Mouse (Mus musculus): ENCODE results near the gene Neb. TPM values are rescaled to one million over a fixed set of nuclear protein-coding genes. Genes with fewer than 3 reads are reported as not detected.
A peak's percentile ranks its signal among the peaks of the same experiment; 100 is the strongest.

The Neb gene
- total and polyA plus RNA-seq, 3 experiments: 0.12 to 0.70 TPM; not detected in 1

GRCm38 (mm10) chr2:52377706-52378447 is 397 bp downstream of the Neb start:
- H3K9ac ChIP-seq (ENCODE audit: control insufficient read depth, low read depth, low read length, poor library complexity, severe bottlenecking): peak overlapping the region; percentile 57
- H3K4me3 ChIP-seq (ENCODE audit: control insufficient read depth in 1 of 2, insufficient read depth in 1 of 2, low read depth in 2 of 2, low read length in 2 of 2): peak overlapping the region; percentile 69 to 82
- no peaks in the 10 kb centered on the region for H3K9me3 ChIP-seq (replicated peaks; ENCODE audit: insufficient read depth, low read length)
- H3K27ac ChIP-seq (ENCODE audit: control insufficient read depth, low read depth, low read length): peak overlapping the region; percentile 29
- no peak for DNase-seq (ENCODE audit: low read depth, low spot score)
- H3K27me3 ChIP-seq (ENCODE audit: control insufficient read depth in 1 of 2, insufficient read depth in 2 of 2, low read length in 2 of 2): no peaks in the 10 kb centered on the region; a peak in 1 of 4 replicates
- H3K36me3 ChIP-seq (ENCODE audit: control insufficient read depth in 1 of 2, insufficient read depth in 2 of 2, low read length in 2 of 2): peaks cover 0 to 2% of the 10 kb centered on the region in 2 experiments; a peak in 2 of 4 replicates
- no peaks in the 10 kb centered on the region for H3K79me2 ChIP-seq (ENCODE audit: control insufficient read depth, insufficient read depth, low read length, poor library complexity)
- H3K4me1 ChIP-seq (ENCODE audit: control insufficient read depth in 1 of 2, insufficient read depth in 2 of 2, low read length in 2 of 2): no peaks in the 10 kb centered on the region; a peak in 2 of 4 replicates
- TF ChIP-seq TBP (IDR thresholded peaks at IDR 0.05; ENCODE audit: low read depth, low read length) (no peak), ETS1 (IDR thresholded peaks at IDR 0.05; ENCODE audit: low read depth, low read length) (0 out of 2 replicates have a peak, but pooled peaks have one; percentile 14), KAT2A (conservative IDR thresholded peaks at IDR 0.05; ENCODE audit: low read depth, low read length) (no peak), MEF2A (IDR thresholded peaks at IDR 0.05; ENCODE audit: extremely low read depth, insufficient replicate concordance, low read depth, low read length, poor library complexity, severe bottlenecking) (no peak), NELFE (IDR thresholded peaks at IDR 0.05; ENCODE audit: low read depth, low read length) (no peak), EP300 (IDR thresholded peaks at IDR 0.05; ENCODE audit: low read depth in 1 of 2, low read length in 2 of 2) (no peak), POLR2AphosphoS5 (IDR thresholded peaks at IDR 0.05; ENCODE audit: borderline replicate concordance, low read depth, low read length) (no peak), TCF12 (IDR thresholded peaks at IDR 0.05; ENCODE audit: low read depth, low read length) (no peak), GATA1 (IDR thresholded peaks at IDR 0.05; ENCODE audit: low read depth, low read length) (no peak), USF1 (IDR thresholded peaks at IDR 0.05; ENCODE audit: low read depth, low read length) (no peak), JUND (IDR thresholded peaks at IDR 0.05; ENCODE audit: low read depth, low read length) (no peak), CTCF (IDR thresholded peaks at IDR 0.05 in 2 of 3, conservative IDR thresholded peaks at IDR 0.05 in 1 of 3; ENCODE audit: control insufficient read depth in 1 of 3, insufficient read depth in 1 of 3, low read depth in 2 of 3, low read length in 3 of 3, poor library complexity in 1 of 3, severe bottlenecking in 1 of 3) (no peak), USF2 (IDR thresholded peaks at IDR 0.05; ENCODE audit: borderline replicate concordance in 1 of 2, insufficient read depth in 1 of 2, low read depth in 1 of 2, low read length in 2 of 2) (no peak), RCOR1 (IDR thresholded peaks at IDR 0.05; ENCODE audit: low read depth, low read length) (0 out of 2 replicates have a peak, but pooled peaks have one; percentile 6), NRF1 (IDR thresholded peaks at IDR 0.05; ENCODE audit: insufficient read depth, low read depth, low read length, poor library complexity, severe bottlenecking) (no peak), CHD1 (IDR thresholded peaks at IDR 0.05; ENCODE audit: low read depth, low read length) (no peak), RAD21 (IDR thresholded peaks at IDR 0.05; ENCODE audit: low read depth, low read length) (no peak), HCFC1 (IDR thresholded peaks at IDR 0.05; ENCODE audit: low read depth, low read length) (0 out of 2 replicates have a peak, but pooled peaks have one; percentile 37), SIN3A (IDR thresholded peaks at IDR 0.05; ENCODE audit: low read length) (no peak; the same call in 1 of the 2 replicates), ZKSCAN1 (IDR thresholded peaks at IDR 0.05; ENCODE audit: low read depth, low read length) (no peak), POLR2AphosphoS2 (IDR thresholded peaks at IDR 0.05; ENCODE audit: low read length) (no peak), MAFK (IDR thresholded peaks at IDR 0.05; ENCODE audit: borderline replicate concordance, low read depth, low read length) (no peak), UBTF (IDR thresholded peaks at IDR 0.05; ENCODE audit: borderline replicate concordance, insufficient read depth, low read depth, low read length) (no peak), MYC (IDR thresholded peaks at IDR 0.05; ENCODE audit: low read depth, low read length) (peak; percentile 12; the same call in 1 of the 2 replicates), E2F4 (IDR thresholded peaks at IDR 0.05; ENCODE audit: borderline replicate concordance, low read depth, low read length) (no peak), ZNF384 (IDR thresholded peaks at IDR 0.05; ENCODE audit: low read depth, low read length) (no peak), ELF1 (IDR thresholded peaks at IDR 0.05; ENCODE audit: low read depth, low read length) (no peak), BHLHE40 (IDR thresholded peaks at IDR 0.05; ENCODE audit: borderline replicate concordance, low read depth, low read length) (no peak), MYB (IDR thresholded peaks at IDR 0.05; ENCODE audit: low read depth, low read length) (no peak), SMC3 (IDR thresholded peaks at IDR 0.05; ENCODE audit: low read depth, low read length) (no peak), ZC3H11A (IDR thresholded peaks at IDR 0.05; ENCODE audit: low read depth, low read length) (no peak), ZMIZ1 (IDR thresholded peaks at IDR 0.05; ENCODE audit: low read depth, low read length) (no peak), TAL1 (IDR thresholded peaks at IDR 0.05; ENCODE audit: low read length) (no peak), POLR2A (IDR thresholded peaks at IDR 0.05; ENCODE audit: control insufficient read depth in 1 of 2, insufficient read depth in 1 of 2, low read depth in 1 of 2, low read length in 2 of 2, poor library complexity in 1 of 2) (no peak), MXI1 (IDR thresholded peaks at IDR 0.05; ENCODE audit: low read depth, low read length) (peak; percentile 75), MAZ (IDR thresholded peaks at IDR 0.05; ENCODE audit: low read depth, low read length) (peak; percentile 65; the same call in 1 of the 2 replicates)

Data from MEL (cell line).